Mouse (Mus musculus) gastrocnemius, adult 2 months (tissue): Measurements from ENCODE around the gene Slc4a2. TPM values are rescaled to one million over a fixed set of nuclear protein-coding genes. Genes with fewer than 3 reads are reported as not detected.
"Not testable (repeated sequence)": the region's sequence is repeated elsewhere in the genome, so short reads cannot be mapped to it uniquely, and the experiment has no call there.

Experiments
- DNase-seq: peaks from one replicate; pipeline ENCODE4 v3.0.0; 2022
- H3K27ac ChIP-seq: fragments of 200-600 bp; 2 replicates; pipeline ENCODE4 v1.8.1; 2022; ENCODE audit warnings: mild to moderate bottlenecking
- H3K4me3 ChIP-seq: fragments of 200-600 bp; 2 replicates; pipeline ENCODE4 v1.8.1; 2022; ENCODE audit warnings: mild to moderate bottlenecking, moderate library complexity
- CTCF ChIP-seq: fragments of 200-600 bp; IDR thresholded peaks from 2 replicates; pipeline ENCODE4 v1.8.1; 2022; ENCODE audit warnings: antibody characterized with exemption, mild to moderate bottlenecking, moderate library complexity
- intact Hi-C: fragments of 180-260 bp; cut with DNase I; formaldehyde crosslinking; loops from one replicate; pipeline ENCODE4 v1.15.1; 2025
- total RNA-seq, 2 experiments: library from RNA; stranded (reverse); gene quantifications; 2 replicates each; pipeline ENCODE4 v1.2.3; 2021

The Slc4a2 gene
- total RNA-seq, 2 experiments from 2014 or later, result 14.4 to 16.7 TPM

- intact Hi-C loops, result no loop called here
Measured at GRCm38 (mm10) chr5:24385887-24386550, 37.6 kb upstream of the Slc4a2 start.

GRCm38 (mm10) chr5:24387264-24388241 is 36.1 kb upstream of the Slc4a2 start:
- no peak for TF ChIP-seq CTCF
- Histone ChIP-seq H3K27ac (peak overlapping the region; percentile 67), H3K4me3 (peak overlapping the region; percentile 73)
- intact Hi-C loops, result no loop called here
- DNase-seq, result peak; percentile 87

More at GRCm38 (mm10) chr5:24385887-24386550, 37.6 kb upstream of the Slc4a2 start:
- TF ChIP-seq CTCF, result no peak
- Histone ChIP-seq H3K27ac (no peak overlapping the region), H3K4me3 (no peak overlapping the region)
- DNase-seq, result no peak

- intact Hi-C loops, result no loop called here
Measured at GRCm38 (mm10) chr5:24388246-24388915, 35.3 kb upstream of the Slc4a2 start.

GRCm38 (mm10) chr5:24389011-24389657 is 34.5 kb upstream of the Slc4a2 start:
- no peak overlapping the region for H3K27ac ChIP-seq
- intact Hi-C loops, result no loop called here

More at GRCm38 (mm10) chr5:24388246-24388915, 35.3 kb upstream of the Slc4a2 start:
- peak overlapping the region; percentile 67 for H3K27ac ChIP-seq
- TF ChIP-seq CTCF, result no peak
- H3K4me3 ChIP-seq, result peak overlapping the region; percentile 73
- DNase-seq, result no peak

GRCm38 (mm10) chr5:24389658-24390020 is 34.0 kb upstream of the Slc4a2 start:
- DNase-seq, result no peak
- Histone ChIP-seq H3K27ac (no peak overlapping the region), H3K4me3 (no peak overlapping the region)
- TF ChIP-seq CTCF, result no peak
- intact Hi-C loops, result no loop called here

More at GRCm38 (mm10) chr5:24389011-24389657, 34.5 kb upstream of the Slc4a2 start:
- no peak for DNase-seq
- no peak overlapping the region for H3K4me3 ChIP-seq
- no peak for TF ChIP-seq CTCF

- TF ChIP-seq CTCF, result no peak
- intact Hi-C loops, result no loop called here
- DNase-seq, result no peak
- H3K4me3 ChIP-seq, result no peak within 1 kb of the TSS
- H3K27ac ChIP-seq, result peak within 1 kb of the TSS; percentile 98
Measured at GRCm38 (mm10) chr5:24391864-24392263, 31.8 kb upstream of the Slc4a2 start, which contains the start of gene Atg9b. Gene Atg9b (minus strand): TSS chr5:24392143.

GRCm38 (mm10) chr5:24392724-24393123 is 30.9 kb upstream of the Slc4a2 start:
- Histone ChIP-seq H3K4me3 (no peak overlapping the region), H3K27ac (peak overlapping the region; percentile 98)
- no peak for TF ChIP-seq CTCF
- intact Hi-C loops, result no loop called here
- no peak for DNase-seq

- peak; percentile 77 for DNase-seq
- intact Hi-C loops, result no loop called here
- peak within 1 kb of the TSS; percentile 98 for H3K27ac ChIP-seq
- peak; percentile 90 for TF ChIP-seq CTCF
- H3K4me3 ChIP-seq, result peak within 1 kb of the TSS; percentile 86
Measured at GRCm38 (mm10) chr5:24393392-24393997, 30.1 kb upstream of the Slc4a2 start, which contains the start of gene Abcb8. Gene Abcb8 (plus strand): TSS chr5:24393663.

- Histone ChIP-seq H3K27ac (peak overlapping the region; percentile 98), H3K4me3 (peak overlapping the region; percentile 86)
- peak; percentile 96 for DNase-seq
- TF ChIP-seq CTCF, result peak; percentile 87
- intact Hi-C loops, result no loop called here
Measured at GRCm38 (mm10) chr5:24394165-24394894, 29.3 kb upstream of the Slc4a2 start.

GRCm38 (mm10) chr5:24396254-24396653 is 27.4 kb upstream of the Slc4a2 start:
- H3K4me3 ChIP-seq, H3K27ac ChIP-seq, DNase-seq: not testable (repeated sequence)
- peak; percentile 44 for TF ChIP-seq CTCF
- intact Hi-C loops, result loop anchor here (5.0 kb wide), 1 partner anchor 76 kb away; no protein-coding TSS in a partner anchor

GRCm38 (mm10) chr5:24399686-24400085 is 24.0 kb upstream of the Slc4a2 start:
- intact Hi-C loops, result loop anchor here (5.0 kb wide), 1 partner anchor 73 kb away; no protein-coding TSS in a partner anchor
- peak; percentile 54 for DNase-seq
- no peak for TF ChIP-seq CTCF
- Histone ChIP-seq H3K4me3 (no peak overlapping the region; the same call in 1 of the 2 replicates), H3K27ac (peak overlapping the region; percentile 38; the same call in 1 of the 2 replicates)
